Mouse (Mus musculus): ENCODE results near the gene Tmem86b. TPM values are rescaled to one million over a fixed set of nuclear protein-coding genes. Genes with fewer than 3 reads are reported as not detected.
"Not testable (repeated sequence)": the region's sequence is repeated elsewhere in the genome, so short reads cannot be mapped to it uniquely, and the experiment has no call there.

The Tmem86b gene
- polyA plus RNA-seq, 2 experiments, result 1.4 to 17.2 TPM

GRCm38 (mm10) chr7:4611921-4612341 is 19.3 kb downstream of the Tmem86b start:
- Histone ChIP-seq H3K4me3 (replicated peaks; ENCODE audit: low read length) (no peak overlapping the region), H3K36me3 (ENCODE audit: control insufficient read depth, insufficient read depth, low read length) (no peaks in the 10 kb centered on the region), H3K27me3 (ENCODE audit: control insufficient read depth, insufficient read depth, low read length) (no peaks in the 10 kb centered on the region), H3K27ac (replicated peaks; ENCODE audit: low read depth, low read length) (no peak overlapping the region), H3K9me3 (ENCODE audit: control insufficient read depth, low read length) (no peaks in the 10 kb centered on the region), H3K9ac (ENCODE audit: low read depth, low read length, severe bottlenecking) (no peak overlapping the region), H3K4me1 (ENCODE audit: control insufficient read depth, insufficient read depth, low read length) (no peaks in the 10 kb centered on the region), H3K4me2 (replicated peaks; ENCODE audit: low read depth, low read length, severe bottlenecking) (no peak overlapping the region)
- ATAC-seq (ENCODE audit: low FRiP score, low read depth), result no peak
- TF ChIP-seq POLR2A (IDR thresholded peaks at IDR 0.05; ENCODE audit: borderline replicate concordance, extremely low read depth, insufficient read depth, insufficient read length), result no peak
- 58% methylated on average over 12 of the region's 12 CpGs for WGBS
- DNase-seq (ENCODE audit: low spot score), result no peak

- H3K9me3 ChIP-seq (ENCODE audit: control insufficient read depth, low read length), result no peaks in the 10 kb centered on the region
- no peak overlapping the region for H3K4me3 ChIP-seq (replicated peaks; ENCODE audit: low read length)
- no peak for DNase-seq (ENCODE audit: low spot score)
- ATAC-seq (ENCODE audit: low FRiP score, low read depth), result no peak
- H3K27ac ChIP-seq (replicated peaks; ENCODE audit: low read depth, low read length), result no peak overlapping the region
- H3K36me3 ChIP-seq (ENCODE audit: control insufficient read depth, insufficient read depth, low read length), result no peaks in the 10 kb centered on the region
- no peak for TF ChIP-seq POLR2A (IDR thresholded peaks at IDR 0.05; ENCODE audit: borderline replicate concordance, extremely low read depth, insufficient read depth, insufficient read length)
- 87% methylated on average over 12 of the region's 12 CpGs for WGBS
- no peaks in the 10 kb centered on the region for H3K4me1 ChIP-seq (ENCODE audit: control insufficient read depth, insufficient read depth, low read length)
- no peak overlapping the region for H3K4me2 ChIP-seq (replicated peaks; ENCODE audit: low read depth, low read length, severe bottlenecking)
- H3K9ac ChIP-seq (ENCODE audit: low read depth, low read length, severe bottlenecking), result no peak overlapping the region
- H3K27me3 ChIP-seq (ENCODE audit: control insufficient read depth, insufficient read depth, low read length), result no peaks in the 10 kb centered on the region
Observed at GRCm38 (mm10) chr7:4611511-4611910, 19.7 kb downstream of the Tmem86b start.

- Histone ChIP-seq H3K4me1 (ENCODE audit: control insufficient read depth, insufficient read depth, low read length) (no peaks in the 10 kb centered on the region), H3K36me3 (ENCODE audit: control insufficient read depth, insufficient read depth, low read length) (no peaks in the 10 kb centered on the region), H3K27me3 (ENCODE audit: control insufficient read depth, insufficient read depth, low read length) (no peaks in the 10 kb centered on the region), H3K4me2 (replicated peaks; ENCODE audit: low read depth, low read length, severe bottlenecking) (no peak overlapping the region), H3K9ac (ENCODE audit: low read depth, low read length, severe bottlenecking) (no peak overlapping the region), H3K4me3 (replicated peaks; ENCODE audit: low read length) (no peak overlapping the region), H3K27ac (replicated peaks; ENCODE audit: low read depth, low read length) (no peak overlapping the region), H3K9me3 (ENCODE audit: control insufficient read depth, low read length) (no peaks in the 10 kb centered on the region)
- TF ChIP-seq POLR2A (IDR thresholded peaks at IDR 0.05; ENCODE audit: borderline replicate concordance, extremely low read depth, insufficient read depth, insufficient read length), result no peak
- 50% methylated on average over 5 of the region's 5 CpGs for WGBS
- DNase-seq (ENCODE audit: low spot score) (no peak), ATAC-seq (ENCODE audit: low FRiP score, low read depth) (no peak)
Observed at GRCm38 (mm10) chr7:4608002-4608401, 23.2 kb downstream of the Tmem86b start.

DNA sequence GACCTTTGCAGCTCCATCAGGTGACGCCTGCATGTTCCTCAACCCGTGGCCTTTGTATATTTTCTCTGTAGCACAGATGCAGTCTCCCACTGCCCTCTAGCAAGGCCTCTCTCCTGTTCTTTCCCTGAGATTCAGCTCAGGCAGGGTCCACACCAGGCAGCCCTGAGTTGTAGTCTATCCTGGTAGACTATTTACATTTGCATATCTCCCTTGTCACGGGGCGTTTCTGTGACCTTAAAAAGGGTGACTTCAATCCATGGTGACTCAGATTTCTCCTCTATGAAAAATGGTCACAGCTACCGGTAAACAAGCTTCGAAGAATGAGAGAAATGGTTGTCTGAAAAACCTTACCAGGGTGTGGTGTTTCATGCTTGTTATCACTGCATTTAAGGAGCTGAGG is 27.3 kb downstream of the Tmem86b start, which contains the start of gene Ptprh:
TSS of gene Ptprh (minus strand) at position 169 of the 400 bp plus-strand sequence.
- ATAC-seq (ENCODE audit: low FRiP score, low read depth) (no peak), DNase-seq (ENCODE audit: low spot score) (no peak)
- Histone ChIP-seq H3K27me3 (ENCODE audit: control insufficient read depth, insufficient read depth, low read length) (no peaks in the 10 kb centered on the region), H3K36me3 (ENCODE audit: control insufficient read depth, insufficient read depth, low read length) (no peaks in the 10 kb centered on the region), H3K4me1 (ENCODE audit: control insufficient read depth, insufficient read depth, low read length) (no peaks in the 10 kb centered on the region), H3K9me3 (ENCODE audit: control insufficient read depth, low read length) (no peaks in the 10 kb centered on the region), H3K4me2 (replicated peaks; ENCODE audit: low read depth, low read length, severe bottlenecking) (no peak within 1 kb of the TSS), H3K27ac (replicated peaks; ENCODE audit: low read depth, low read length) (no peak within 1 kb of the TSS), H3K4me3 (replicated peaks; ENCODE audit: low read length) (no peak within 1 kb of the TSS), H3K9ac (ENCODE audit: low read depth, low read length, severe bottlenecking) (no peak within 1 kb of the TSS)
- no peak for TF ChIP-seq POLR2A (IDR thresholded peaks at IDR 0.05; ENCODE audit: borderline replicate concordance, extremely low read depth, insufficient read depth, insufficient read length)
- WGBS, result 78% methylated on average over 6 of the region's 6 CpGs

- no peaks in the 10 kb centered on the region for H3K4me1 ChIP-seq (ENCODE audit: control insufficient read depth, insufficient read depth, low read length)
- ATAC-seq (ENCODE audit: low FRiP score, low read depth) (no peak), DNase-seq (ENCODE audit: low spot score) (no peak)
- no peak for TF ChIP-seq POLR2A (IDR thresholded peaks at IDR 0.05; ENCODE audit: borderline replicate concordance, extremely low read depth, insufficient read depth, insufficient read length)
- H3K27me3 ChIP-seq (ENCODE audit: control insufficient read depth, insufficient read depth, low read length), result no peaks in the 10 kb centered on the region
- no peak overlapping the region for H3K4me3 ChIP-seq (replicated peaks; ENCODE audit: low read length)
- no peaks in the 10 kb centered on the region for H3K9me3 ChIP-seq (ENCODE audit: control insufficient read depth, low read length)
- no peak overlapping the region for H3K9ac ChIP-seq (ENCODE audit: low read depth, low read length, severe bottlenecking)
- H3K36me3 ChIP-seq (ENCODE audit: control insufficient read depth, insufficient read depth, low read length), result no peaks in the 10 kb centered on the region
- no peak overlapping the region for H3K4me2 ChIP-seq (replicated peaks; ENCODE audit: low read depth, low read length, severe bottlenecking)
- 86% methylated on average over 6 of the region's 6 CpGs for WGBS
- H3K27ac ChIP-seq (replicated peaks; ENCODE audit: low read depth, low read length), result no peak overlapping the region
Observed at GRCm38 (mm10) chr7:4602969-4603368, 28.3 kb downstream of the Tmem86b start.

GRCm38 (mm10) chr7:4597046-4597445 is 34.2 kb downstream of the Tmem86b start:
- not testable (repeated sequence) for DNase-seq (ENCODE audit: low spot score); H3K4me3 ChIP-seq (replicated peaks; ENCODE audit: low read length); H3K4me1 ChIP-seq (ENCODE audit: control insufficient read depth, insufficient read depth, low read length); H3K9ac ChIP-seq (ENCODE audit: low read depth, low read length, severe bottlenecking); H3K36me3 ChIP-seq (ENCODE audit: control insufficient read depth, insufficient read depth, low read length); ATAC-seq (ENCODE audit: low FRiP score, low read depth); H3K9me3 ChIP-seq (ENCODE audit: control insufficient read depth, low read length); H3K27ac ChIP-seq (replicated peaks; ENCODE audit: low read depth, low read length); H3K4me2 ChIP-seq (replicated peaks; ENCODE audit: low read depth, low read length, severe bottlenecking); H3K27me3 ChIP-seq (ENCODE audit: control insufficient read depth, insufficient read depth, low read length)
- 74% methylated on average over 4 of the region's 4 CpGs for WGBS

DNA sequence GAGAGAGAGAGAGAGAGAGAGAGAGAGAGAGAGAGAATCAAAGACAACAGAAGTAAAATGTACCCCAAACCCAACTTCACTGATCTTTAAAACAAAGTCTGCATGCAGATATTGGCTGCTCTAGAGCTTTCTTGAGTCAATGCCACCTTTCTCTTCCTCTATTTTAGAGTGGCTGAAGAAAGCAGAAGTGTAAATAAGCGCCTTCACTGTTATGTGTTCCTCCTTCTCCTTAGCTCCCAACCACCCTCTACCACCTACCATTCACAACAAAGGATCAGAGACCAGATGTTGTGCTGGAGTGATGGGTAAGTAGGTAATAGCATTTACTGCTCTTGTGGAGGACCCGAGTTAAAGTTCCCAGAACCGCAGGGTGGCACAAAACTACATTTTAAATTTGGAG is 49.7 kb downstream of the Tmem86b start:
- not testable (repeated sequence) for H3K36me3 ChIP-seq (ENCODE audit: control insufficient read depth, insufficient read depth, low read length); H3K4me1 ChIP-seq (ENCODE audit: control insufficient read depth, insufficient read depth, low read length); H3K4me2 ChIP-seq (replicated peaks; ENCODE audit: low read depth, low read length, severe bottlenecking); H3K9me3 ChIP-seq (ENCODE audit: control insufficient read depth, low read length); H3K4me3 ChIP-seq (replicated peaks; ENCODE audit: low read length); ATAC-seq (ENCODE audit: low FRiP score, low read depth); DNase-seq (ENCODE audit: low spot score); H3K9ac ChIP-seq (ENCODE audit: low read depth, low read length, severe bottlenecking); H3K27ac ChIP-seq (replicated peaks; ENCODE audit: low read depth, low read length); H3K27me3 ChIP-seq (ENCODE audit: control insufficient read depth, insufficient read depth, low read length)
- 74% methylated on average over 3 of the region's 3 CpGs for WGBS
